Mouse (Mus musculus) inflammation-experienced regulatory T-cells, adult 6 months (primary cell): ENCODE results near the gene Ism1. TPM values are rescaled to one million over a fixed set of nuclear protein-coding genes. Genes with fewer than 3 reads are reported as not detected.

ENCODE experiments used
- polyA plus RNA-seq, 3 experiments: library from polyadenylated mRNA; unstranded; fragments of 100-300 nt; shearing (Covaris generic); gene quantifications; one replicate each; pipeline ENCODE4 v1.2.1; 2017

Gene Ism1
- polyA plus RNA-seq, 3 experiments from 2014 or later: 0.26 to 0.32 TPM; not detected in 1

Other genes with a start within 250 kb of the Ism1 start
- not detected for gene Sptlc3, start 184.3 kb upstream of the Ism1 start, polyA plus RNA-seq